Mouse (Mus musculus): ENCODE results near the gene Ptprf. TPM values are rescaled to one million over a fixed set of nuclear protein-coding genes. Genes with fewer than 3 reads are reported as not detected.

Ptprf gene
- total RNA-seq (2021): 10 to 100 TPM; 47.2 to 91.8 TPM
- long read RNA-seq, experiment 1, partial matches to known transcripts: 9 of 13 reads
- long read RNA-seq, experiment 1, other reads (novel, unspliced or antisense): 4 of 13 reads
- long read RNA-seq, experiment 2, partial matches to known transcripts: 9 of 13 reads
- long read RNA-seq, experiment 2, other reads (novel, unspliced or antisense): 4 of 13 reads

DNA sequence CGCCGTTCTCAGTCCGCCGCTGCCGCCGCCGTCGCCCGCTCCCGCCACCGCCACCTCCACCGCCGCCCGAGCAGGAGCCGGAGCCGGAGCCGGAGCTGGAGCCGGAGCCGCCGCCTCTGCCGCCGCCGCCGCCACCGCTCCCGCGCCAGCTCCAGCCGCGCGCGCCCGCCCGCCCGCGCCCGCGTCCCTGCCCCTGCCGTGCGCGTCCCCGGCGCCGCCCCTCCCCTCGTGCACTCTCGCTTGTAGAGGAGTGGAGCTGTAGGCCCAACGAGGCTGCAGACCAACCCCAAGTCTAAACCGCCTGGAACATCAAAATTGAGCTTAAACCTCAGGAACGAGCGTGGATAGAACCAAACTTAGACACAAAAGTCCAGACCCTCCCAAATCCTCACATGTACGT, at the start of gene Ptprf:
Gene Ptprf, minus strand, starts transcription at position 175 of the 400 bp plus-strand sequence.
- peak; percentile 78 to 89 for DNase-seq

GRCm38 (mm10) chr4:118336658-118337057, 45.5 kb upstream of the Ptprf start:
- peak; percentile 70 to 71 for DNase-seq

DNA sequence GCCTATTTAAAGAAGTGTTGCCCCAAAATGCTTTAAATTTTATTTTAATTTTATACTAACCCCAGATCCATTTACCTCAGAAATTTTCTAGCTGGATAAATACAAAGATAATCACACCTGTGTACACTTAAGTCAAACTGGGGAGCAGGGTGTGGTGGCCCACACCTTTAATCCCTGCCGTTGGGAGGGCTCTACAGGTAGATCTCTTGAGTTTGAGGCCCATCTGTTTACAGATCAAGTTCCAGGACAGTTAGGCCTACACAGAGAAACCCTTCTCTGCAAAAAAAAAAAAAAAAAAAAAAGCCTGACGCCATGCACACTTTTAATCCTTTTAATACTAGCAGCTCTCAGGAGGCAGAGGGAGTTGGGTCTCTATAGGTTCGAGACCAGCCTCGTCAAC, 44.8 kb upstream of the Ptprf start:
- DNase-seq: no peak

GRCm38 (mm10) chr4:118331777-118332176, 40.6 kb upstream of the Ptprf start:
- peak in 1 of 2 experiments; percentile 7 for DNase-seq

GRCm38 (mm10) chr4:118326476-118326875, 35.3 kb upstream of the Ptprf start:
- DNase-seq: peak; percentile 10 to 14

DNA sequence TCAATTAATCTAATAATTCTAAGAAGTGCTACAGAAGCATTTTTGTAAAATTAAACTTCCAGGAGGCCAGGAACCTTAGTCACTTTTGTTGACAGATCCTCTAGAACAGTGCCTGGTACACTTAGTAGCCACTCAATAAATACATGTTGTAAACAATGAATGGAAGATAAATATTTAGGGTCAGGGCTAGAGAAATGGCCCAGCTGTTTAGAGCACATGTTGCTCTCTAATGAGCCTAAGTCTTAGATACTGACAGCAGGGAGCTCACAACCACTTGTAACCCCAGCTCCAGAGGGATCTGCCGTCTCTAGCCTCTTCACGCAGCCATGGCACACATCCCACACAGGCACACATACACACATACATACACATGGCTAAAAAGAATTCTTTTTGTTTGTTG, 29.4 kb upstream of the Ptprf start:
- no peak for DNase-seq

DNA sequence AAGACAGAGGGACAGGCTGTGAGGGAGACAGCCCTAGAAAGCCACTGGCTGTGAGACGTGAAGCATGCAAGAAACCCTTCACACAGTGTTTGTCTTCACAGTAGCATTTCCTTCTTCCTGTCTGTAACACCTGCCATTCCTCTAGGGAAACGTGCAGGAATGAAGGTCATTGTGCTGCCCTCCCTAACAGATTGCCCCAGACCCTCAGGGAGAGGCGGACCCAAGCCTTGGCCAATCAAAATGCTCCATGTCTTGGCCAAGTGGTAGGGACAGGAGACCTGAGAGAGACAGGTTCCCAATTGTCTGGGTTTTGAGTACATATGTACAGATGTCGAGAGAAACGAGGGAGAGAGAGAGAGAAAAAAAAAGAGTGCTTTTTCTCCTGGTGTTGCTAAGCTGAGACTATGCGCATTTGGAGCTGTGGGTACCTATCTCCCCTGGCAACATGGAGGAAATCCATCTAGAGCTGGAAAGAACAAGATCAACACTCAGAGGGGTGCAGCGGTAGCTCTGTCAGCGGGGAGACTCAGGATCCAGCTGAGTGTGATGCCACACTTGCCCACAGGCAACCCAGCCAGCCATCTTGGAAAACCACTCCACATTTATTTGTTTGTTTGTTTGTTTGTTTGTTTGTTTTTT, 28.6 kb upstream of the Ptprf start:
- no peak for DNase-seq

GRCm38 (mm10) chr4:118316662-118317061, 25.5 kb upstream of the Ptprf start:
- no peak for DNase-seq

- DNase-seq: no peak
Observed at GRCm38 (mm10) chr4:118315286-118315685, 24.1 kb upstream of the Ptprf start.

- no peak for DNase-seq
Observed at GRCm38 (mm10) chr4:118310461-118310860, 19.3 kb upstream of the Ptprf start.

DNA sequence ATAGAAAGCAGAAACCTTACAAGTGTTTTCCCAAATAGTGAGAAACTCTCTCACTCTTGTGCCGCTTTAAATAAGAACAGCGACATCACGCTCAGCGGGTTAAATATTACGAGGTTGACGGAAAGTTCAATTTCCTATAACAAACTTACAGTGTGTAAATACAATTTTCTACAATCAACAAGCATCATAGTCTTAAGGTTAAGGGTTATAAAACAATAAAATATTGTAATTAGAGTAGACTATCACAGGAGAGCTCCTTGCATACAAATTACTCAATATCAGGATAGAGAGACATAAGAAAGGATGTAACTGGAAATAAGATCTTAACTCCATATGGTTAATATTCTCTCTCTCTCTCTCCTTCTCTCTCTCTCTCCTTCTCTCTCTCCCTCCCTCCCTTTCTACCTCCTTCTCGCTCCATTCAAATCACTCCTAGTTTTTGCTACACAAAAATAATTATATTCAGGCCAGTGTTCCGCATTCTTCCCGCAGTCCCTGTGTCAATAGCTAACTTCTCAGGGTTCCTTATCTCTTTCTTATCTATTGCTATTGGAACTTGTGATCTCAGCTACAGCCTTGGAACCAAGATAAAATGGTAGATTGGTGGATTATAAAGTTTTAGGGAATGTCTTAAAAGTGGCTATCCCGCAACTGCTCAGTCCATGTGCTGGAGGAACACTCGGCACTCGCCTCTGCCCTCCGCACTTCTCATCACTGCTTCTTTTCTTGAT, 16.5 kb upstream of the Ptprf start:
- DNase-seq: no peak

DNA sequence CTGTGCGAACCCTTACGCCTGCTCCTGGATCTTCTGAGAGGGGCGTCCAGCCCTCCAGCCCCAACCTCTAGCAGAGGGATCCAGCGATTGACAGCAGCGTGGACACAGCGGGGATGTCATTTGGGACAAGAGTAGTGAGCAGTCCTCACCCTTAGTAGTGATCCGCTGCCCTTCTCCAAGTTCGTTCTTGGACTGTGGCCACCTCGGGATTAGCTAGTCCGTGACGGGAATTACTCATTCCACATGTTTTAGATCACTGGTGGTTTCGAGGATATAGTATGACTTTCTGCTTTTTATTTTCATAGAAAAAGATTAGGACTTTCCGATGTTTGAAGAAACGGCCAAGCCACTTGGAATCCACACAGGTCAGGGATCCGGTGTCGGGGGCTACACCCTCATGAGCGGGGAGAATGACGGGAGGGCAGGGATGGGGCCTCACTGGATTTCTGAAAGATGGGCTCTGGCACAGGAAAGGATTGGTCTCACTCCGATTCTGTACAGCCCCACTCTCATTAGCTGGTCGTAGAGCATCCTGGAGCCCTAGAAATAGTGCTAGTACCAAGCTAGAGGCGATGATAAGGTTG, 15.0 kb upstream of the Ptprf start:
- DNase-seq: no peak

GRCm38 (mm10) chr4:118304984-118305383, 13.8 kb upstream of the Ptprf start:
- DNase-seq: no peak

- DNase-seq: no peak
Observed at GRCm38 (mm10) chr4:118297844-118298243, 6.6 kb upstream of the Ptprf start.

GRCm38 (mm10) chr4:118295651-118296561, 4.7 kb upstream of the Ptprf start:
- DNase-seq: no peak

DNA sequence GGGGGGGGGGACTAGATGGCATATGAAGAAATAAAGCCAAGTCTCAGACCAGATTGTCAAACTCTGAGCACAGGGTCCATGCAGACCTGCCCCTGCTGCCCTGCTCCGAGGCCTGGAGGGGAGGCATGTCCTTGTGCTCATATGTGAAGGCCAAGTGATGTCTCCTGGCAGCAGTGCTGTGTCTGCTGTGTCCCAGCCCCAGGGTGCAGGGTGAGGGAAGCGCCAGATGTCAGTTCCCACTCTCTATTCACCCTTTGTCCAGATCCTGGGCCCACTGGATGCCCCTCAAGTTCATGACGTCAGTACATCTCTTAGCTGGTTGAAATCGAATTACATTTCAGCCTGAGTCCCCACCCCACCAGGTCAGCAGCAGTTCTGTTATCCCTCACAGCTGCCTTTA, 3.6 kb upstream of the Ptprf start:
- peak; percentile 40 to 51 for DNase-seq

DNA sequence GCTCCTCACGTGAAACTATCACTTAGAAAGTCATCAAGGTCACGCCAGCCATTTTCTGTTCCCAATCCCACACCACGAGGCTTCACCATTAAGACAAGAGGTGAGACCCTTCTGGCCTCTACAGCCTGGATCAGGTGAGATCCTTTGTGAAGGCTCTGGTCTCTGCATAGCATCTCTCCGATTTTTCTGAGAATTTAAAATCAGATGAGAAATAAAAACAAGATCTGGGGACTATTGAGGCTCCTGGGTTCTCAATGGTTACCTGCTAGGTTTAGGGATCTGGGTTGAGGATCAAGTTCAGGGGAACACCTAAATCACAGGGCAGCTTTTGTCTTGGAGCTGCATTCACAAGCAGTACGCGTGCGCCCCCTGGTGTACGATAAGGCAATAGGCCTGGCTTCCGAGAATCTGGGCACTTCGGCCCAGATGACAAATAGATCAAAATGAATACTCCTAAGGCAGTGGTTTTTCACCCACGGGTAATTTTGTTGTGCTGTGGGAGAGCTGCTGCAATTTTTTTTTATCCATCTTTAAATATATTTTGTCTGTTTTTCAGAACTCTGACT, 1.6 kb upstream of the Ptprf start:
- DNase-seq: peak; percentile 86 to 89

GRCm38 (mm10) chr4:118290416-118291030, 682 bp downstream of the Ptprf start:
- peak; percentile 58 to 76 for DNase-seq

GRCm38 (mm10) chr4:118289960-118290415, 1.2 kb downstream of the Ptprf start:
- no peak for DNase-seq

- DNase-seq: no peak
Observed at GRCm38 (mm10) chr4:118289266-118289665, 1.9 kb downstream of the Ptprf start.

DNA sequence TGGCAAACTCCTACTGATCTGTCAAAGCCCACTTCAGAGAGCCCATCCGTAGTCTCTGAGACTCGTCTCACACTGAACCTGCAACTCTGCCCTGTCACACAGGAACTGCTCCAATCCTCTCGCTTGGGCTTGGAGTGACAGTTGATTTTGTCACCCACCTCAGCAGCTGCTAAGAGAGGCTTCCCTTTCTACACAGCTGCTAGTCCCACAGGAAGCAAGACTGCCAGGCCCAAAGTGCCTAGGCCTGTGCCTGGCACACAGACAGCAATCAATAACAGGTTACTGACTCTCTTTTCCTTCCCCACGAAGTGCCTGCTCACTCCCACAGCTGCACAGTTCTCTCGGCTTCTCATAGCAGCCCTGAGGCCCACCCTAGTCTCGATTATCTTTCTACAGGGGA, 2.7 kb downstream of the Ptprf start:
- DNase-seq: no peak

All from adrenal gland, postnatal 36 days (tissue).